Mouse (Mus musculus) gastrocnemius, adult 2 months (tissue): Measurements from ENCODE around the gene Mogat1. TPM values are rescaled to one million over a fixed set of nuclear protein-coding genes. Genes with fewer than 3 reads are reported as not detected.
"Not testable (repeated sequence)": the region's sequence is repeated elsewhere in the genome, so short reads cannot be mapped to it uniquely, and the experiment has no call there.

ENCODE experiments used
- DNase-seq: peaks from one replicate; pipeline ENCODE4 v3.0.0; 2022
- H3K27ac ChIP-seq: fragments of 200-600 bp; 2 replicates; pipeline ENCODE4 v1.8.1; 2022; ENCODE audit warnings: mild to moderate bottlenecking
- H3K4me3 ChIP-seq: fragments of 200-600 bp; 2 replicates; pipeline ENCODE4 v1.8.1; 2022; ENCODE audit warnings: mild to moderate bottlenecking, moderate library complexity
- CTCF ChIP-seq: fragments of 200-600 bp; IDR thresholded peaks from 2 replicates; pipeline ENCODE4 v1.8.1; 2022; ENCODE audit warnings: antibody characterized with exemption, mild to moderate bottlenecking, moderate library complexity
- intact Hi-C: fragments of 180-260 bp; cut with DNase I; formaldehyde crosslinking; loops from one replicate; pipeline ENCODE4 v1.15.1; 2025
- long read RNA-seq, 2 experiments: library from polyadenylated mRNA; stranded (forward); transcript quantifications; one replicate each; pipeline ENCODE4 v2.0.0; 2021
- total RNA-seq, 2 experiments: library from RNA; stranded (reverse); gene quantifications; 2 replicates each; pipeline ENCODE4 v1.2.3; 2021

The Mogat1 gene
- total RNA-seq, result not detected
- long read RNA-seq, experiment 1, result 0 reads
- long read RNA-seq, experiment 2, result 0 reads

DNA sequence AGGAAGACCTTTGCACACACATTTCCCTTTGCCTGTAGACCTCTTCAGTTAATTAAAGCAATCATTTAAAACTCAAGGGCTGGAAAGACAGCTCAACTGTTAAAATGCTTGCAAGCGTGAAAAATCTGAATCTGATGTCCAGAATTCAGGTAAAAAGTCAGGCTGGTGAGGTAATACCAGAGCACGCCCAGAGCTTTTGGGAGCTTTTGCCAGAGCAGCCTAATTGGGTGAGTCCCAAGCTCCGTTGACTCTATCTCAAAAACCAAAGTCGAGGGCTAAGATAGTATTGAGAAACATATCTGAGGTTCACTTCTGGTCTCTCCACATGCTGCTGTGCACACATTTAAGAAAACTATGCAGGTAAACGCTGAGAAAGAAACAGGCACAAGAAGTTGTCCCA lies at the start of gene Mogat1:
TSS of gene Mogat1 (plus strand) at position 130 of the 400 bp plus-strand sequence.
- DNase-seq, result no peak
- no peak within 1 kb of the TSS for H3K27ac ChIP-seq
- no peak within 1 kb of the TSS for H3K4me3 ChIP-seq
- no peak for TF ChIP-seq CTCF
- intact Hi-C loops, result no loop called here

DNA sequence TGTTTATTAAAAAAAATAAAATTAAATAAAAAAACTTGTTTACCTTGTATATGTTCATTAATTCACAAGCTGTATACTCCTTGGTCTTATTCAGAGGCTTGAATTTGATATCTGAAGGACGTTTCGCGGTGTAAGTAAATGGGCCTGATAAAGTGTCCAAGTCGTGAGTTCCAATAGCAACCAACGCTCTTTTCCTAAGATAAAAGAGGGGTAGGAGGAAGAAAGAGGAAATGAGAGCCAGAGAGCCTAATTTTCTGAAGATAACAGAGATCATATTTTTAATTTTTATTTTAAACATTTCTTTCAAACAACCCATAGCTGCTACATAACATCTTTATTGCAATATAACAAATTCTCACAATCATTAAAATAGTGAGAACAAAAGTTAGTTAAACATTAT lies 38.4 kb upstream of the Mogat1 start:
- intact Hi-C loops, result no loop called here

DNA sequence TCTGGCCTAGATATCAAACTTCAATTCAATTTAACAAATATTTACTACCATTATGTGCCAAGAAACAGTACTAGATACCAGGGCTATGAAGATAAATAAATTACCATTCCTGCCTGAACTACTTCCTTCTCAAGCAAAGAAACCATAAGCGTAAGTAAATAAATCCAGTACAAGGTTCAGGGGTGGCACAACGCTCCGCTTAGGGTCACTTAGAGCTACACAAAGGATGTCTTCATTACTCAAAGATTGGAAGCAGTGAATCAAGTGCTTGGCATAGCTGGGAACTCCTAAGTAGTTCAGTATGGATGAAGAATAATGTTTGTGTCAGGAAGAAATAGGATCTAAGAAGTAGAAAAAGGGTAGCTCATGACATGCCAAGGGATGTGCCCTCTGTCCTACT lies 27.4 kb upstream of the Mogat1 start:
- DNase-seq, result no peak
- H3K4me3 ChIP-seq, result no peak overlapping the region
- intact Hi-C loops, result no loop called here
- TF ChIP-seq CTCF, result no peak
- H3K27ac ChIP-seq, result no peak overlapping the region

More for the DNA sequence above, 38.4 kb upstream of the Mogat1 start:
- no peak for DNase-seq
- Histone ChIP-seq H3K4me3 (no peak overlapping the region), H3K27ac (no peak overlapping the region)
- no peak for TF ChIP-seq CTCF

DNA sequence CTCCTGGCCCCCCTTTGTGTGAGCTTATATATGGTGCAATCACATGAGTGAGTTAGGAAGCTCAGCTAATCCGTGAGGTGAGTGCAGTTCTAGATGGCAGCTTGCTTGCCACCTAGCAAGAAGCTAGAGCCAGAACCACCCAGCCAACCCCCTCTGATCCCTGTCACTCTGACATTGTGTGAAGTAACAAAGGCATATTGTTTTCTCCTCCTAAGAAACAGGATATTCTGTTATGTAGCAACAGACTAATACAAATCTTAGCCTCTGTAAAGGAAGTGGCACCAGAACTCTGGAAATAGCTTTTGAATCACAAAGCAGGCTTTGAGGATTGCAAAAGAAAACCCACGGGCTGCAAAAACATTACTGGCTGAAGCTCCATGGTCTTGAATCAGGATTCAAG lies 26.4 kb upstream of the Mogat1 start:
- no peak for TF ChIP-seq CTCF
- no peak for DNase-seq
- Histone ChIP-seq H3K4me3 (no peak overlapping the region), H3K27ac (no peak overlapping the region)
- intact Hi-C loops, result no loop called here

DNA sequence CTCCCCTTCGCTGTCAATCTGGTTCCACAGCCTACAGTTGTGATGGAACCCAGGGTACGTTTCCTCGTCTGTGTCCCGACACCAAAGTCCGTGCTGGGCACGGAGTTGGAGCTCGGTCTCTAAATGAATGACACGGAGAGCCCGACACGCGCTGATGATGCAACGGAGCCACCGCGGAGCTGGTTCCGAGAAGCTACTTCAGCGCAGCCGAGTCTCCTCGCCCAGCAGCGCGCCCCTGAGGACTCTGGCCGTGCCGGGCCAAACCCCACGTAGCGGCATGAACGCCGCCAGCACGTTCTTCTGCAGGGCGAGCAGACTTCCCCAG lies 22.4 kb upstream of the Mogat1 start:
- H3K27ac ChIP-seq, result peak overlapping the region; percentile 94
- DNase-seq, result no peak
- TF ChIP-seq CTCF, result no peak
- intact Hi-C loops, result no loop called here
- H3K4me3 ChIP-seq, result peak overlapping the region; percentile 99

DNA sequence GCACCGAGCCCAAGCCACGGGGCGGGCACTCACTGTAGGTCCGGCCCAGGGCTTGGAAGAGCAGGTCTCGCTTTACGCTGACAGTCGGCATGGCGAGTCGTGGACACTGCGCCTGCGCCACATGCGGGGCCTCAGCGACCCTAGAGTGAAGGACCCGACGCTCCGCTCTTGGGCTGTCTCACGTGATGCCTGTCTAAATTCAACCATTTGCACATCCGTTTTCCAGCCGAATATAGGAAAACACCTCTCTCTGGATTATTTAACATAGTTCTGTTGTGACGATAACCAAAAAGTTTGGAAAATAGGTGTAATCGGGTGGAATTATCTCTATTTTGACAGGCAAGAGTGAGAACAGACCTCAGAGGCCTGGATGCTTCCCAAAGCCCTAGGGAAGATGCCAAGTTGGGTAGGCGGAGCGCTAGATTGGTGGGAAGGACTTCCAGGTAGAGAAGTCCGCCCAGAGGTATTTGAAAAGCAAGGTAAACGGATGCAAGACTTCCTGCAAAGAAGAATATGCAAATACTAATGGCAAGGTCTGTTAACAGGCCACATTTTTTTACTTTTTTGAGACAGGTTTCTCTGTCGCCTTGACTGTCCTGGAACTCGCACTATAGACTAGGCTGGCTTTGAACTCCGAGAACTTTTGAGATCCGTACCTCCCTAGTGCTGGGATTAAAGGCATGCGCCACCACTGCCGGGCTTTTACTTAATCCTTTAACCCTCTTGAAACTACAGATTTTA lies 21.9 kb upstream of the Mogat1 start, which contains the start of gene Farsb:
TSS of gene Farsb (minus strand) at position 146 of the 741 bp plus-strand sequence.
- Histone ChIP-seq H3K27ac (peak within 1 kb of the TSS; percentile 94), H3K4me3 (peak within 1 kb of the TSS; percentile 99)
- DNase-seq, result peak; percentile 96
- no peak for TF ChIP-seq CTCF
- intact Hi-C loops, result no loop called here

DNA sequence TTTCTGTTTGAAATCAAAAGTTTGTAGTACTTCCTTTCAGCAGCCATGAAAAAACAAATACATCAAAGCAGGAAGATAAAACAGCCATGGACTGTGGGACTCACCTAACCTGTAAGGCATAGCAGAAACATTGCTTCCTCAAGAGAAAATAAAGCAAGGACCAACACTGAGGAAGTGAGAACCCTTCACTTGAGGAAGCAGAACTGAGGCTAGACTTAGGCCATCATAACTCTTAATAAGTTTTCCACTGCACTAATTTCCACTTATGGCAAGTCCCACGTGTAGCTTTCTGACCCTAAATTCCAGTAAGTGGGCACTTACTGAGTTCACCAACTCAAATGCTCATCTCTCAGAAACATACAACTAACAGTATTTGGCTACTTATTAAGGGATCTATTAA lies 20.6 kb upstream of the Mogat1 start:
- no peak for DNase-seq
- intact Hi-C loops, result no loop called here
- no peak overlapping the region for H3K4me3 ChIP-seq
- no peak for TF ChIP-seq CTCF
- H3K27ac ChIP-seq, result no peak overlapping the region

DNA sequence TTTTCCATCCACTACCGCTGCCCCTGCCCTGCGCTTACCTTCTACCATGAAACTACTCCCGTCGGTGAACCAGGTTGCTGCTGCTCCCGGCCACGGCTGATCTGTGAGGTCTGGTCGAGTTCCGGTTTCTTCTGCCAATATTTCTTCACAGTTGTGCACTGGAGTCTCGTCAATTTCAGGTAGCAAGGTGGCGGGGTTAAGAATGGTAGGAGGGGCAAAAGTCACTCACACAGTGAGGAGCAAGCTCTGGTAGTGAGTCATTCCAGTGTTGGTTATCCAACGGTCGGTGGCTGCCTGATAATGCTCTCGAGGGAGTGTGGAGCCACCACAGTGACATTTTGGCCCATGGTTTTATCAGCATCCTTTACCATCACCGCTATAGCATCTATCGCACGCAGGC lies 9.8 kb upstream of the Mogat1 start:
- no peak overlapping the region for H3K27ac ChIP-seq
- intact Hi-C loops, result no loop called here
- TF ChIP-seq CTCF, result no peak
- no peak for DNase-seq
- no peak overlapping the region for H3K4me3 ChIP-seq

DNA sequence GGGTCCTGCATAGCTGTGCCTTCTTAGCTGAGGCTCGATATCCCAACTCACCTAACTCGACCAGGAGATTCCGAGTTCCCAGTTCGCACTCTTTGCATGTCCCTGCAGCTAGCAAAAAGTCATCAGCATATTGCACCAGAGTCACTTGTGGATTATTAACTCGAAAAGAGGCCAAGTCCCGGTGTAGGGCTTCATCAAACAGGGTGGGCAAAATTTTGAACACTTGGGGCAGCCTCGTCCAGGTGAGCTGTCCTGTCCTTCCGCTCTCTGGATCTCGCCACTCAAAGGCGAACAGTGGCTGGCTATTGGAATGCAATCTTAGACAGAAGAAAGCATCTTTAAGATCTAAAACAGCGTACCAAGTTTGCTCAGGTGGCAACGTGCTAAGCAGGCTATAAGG lies 8.9 kb upstream of the Mogat1 start:
- H3K4me3 ChIP-seq, H3K27ac ChIP-seq, intact Hi-C loops, DNase-seq: not testable (repeated sequence)

DNA sequence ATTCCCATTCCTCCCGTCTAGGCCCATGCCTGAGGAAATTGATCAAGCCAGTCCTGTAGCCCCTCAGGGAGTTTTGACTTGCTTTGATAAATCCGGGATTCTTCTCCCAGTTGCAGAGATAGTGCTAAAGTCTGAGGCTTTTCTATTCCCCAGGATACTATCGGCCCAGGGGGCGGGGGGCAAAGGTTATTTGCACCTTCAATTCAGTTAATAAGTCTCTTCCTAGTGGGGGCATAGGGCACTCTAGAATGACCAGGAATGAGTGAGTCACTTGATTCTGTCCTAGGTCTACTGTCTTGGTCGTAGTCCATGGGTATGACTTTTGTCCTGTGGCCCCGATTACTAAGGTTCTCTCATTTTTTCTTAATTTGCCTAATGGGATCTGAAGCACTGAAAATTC lies 8.3 kb upstream of the Mogat1 start:
- no peak for DNase-seq
- no peak for TF ChIP-seq CTCF
- no peak overlapping the region for H3K4me3 ChIP-seq
- H3K27ac ChIP-seq, result no peak overlapping the region
- intact Hi-C loops, result no loop called here

DNA sequence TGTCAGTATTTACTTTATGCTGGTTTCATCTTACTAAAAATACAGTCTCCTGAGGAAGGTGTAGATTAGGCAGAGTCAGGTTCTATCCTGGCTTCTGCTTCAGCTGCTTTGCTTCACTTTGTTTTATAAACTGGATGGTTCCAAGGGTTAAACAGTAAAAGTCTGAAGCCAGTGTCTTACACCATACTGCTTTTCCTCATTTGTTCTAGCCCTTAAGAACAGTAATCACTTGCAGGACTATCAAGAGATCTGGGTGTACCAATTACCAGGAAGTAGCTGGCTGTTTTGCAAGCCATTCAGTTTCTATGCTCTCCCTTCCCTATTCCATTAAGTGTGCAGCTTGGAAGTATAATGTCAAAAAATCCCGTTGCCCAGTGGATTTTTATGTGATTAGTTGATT lies 3.7 kb upstream of the Mogat1 start:
- H3K27ac ChIP-seq, result no peak overlapping the region
- no peak for DNase-seq
- no peak overlapping the region for H3K4me3 ChIP-seq
- no peak for TF ChIP-seq CTCF
- intact Hi-C loops, result no loop called here

DNA sequence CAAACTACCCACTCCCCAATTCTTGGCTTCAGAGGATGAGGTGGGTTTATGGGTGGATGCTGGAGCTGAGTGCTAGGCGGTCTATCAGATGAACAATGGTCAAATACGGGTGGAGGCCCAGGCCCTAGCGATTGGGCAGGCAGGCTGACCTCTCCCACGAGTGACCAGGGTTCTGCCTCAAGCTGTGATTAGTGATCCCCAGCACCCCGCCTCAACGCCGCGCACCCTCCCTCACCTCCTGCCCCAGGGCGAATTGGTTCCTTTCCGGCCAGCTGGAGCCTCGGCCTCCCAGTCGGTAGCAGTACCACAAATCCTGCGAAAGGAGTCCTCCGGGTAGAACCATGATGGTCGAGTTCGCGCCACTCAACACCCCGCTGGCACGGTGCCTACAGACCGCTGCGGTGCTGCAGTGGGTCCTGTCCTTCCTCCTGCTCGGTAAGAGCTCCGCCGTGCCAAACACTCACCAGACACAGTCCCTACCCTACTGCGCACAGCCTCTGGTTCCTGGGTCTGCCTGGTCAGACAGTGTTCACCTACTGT lies 900 bp downstream of the Mogat1 start, which contains the start of gene BC035947:
TSS of gene BC035947 (minus strand) at position 538 of the 540 bp plus-strand sequence.
- DNase-seq, result peak; percentile 30
- Histone ChIP-seq H3K4me3 (no peak within 1 kb of the TSS), H3K27ac (no peak within 1 kb of the TSS)
- intact Hi-C loops, result no loop called here
- TF ChIP-seq CTCF, result no peak

DNA sequence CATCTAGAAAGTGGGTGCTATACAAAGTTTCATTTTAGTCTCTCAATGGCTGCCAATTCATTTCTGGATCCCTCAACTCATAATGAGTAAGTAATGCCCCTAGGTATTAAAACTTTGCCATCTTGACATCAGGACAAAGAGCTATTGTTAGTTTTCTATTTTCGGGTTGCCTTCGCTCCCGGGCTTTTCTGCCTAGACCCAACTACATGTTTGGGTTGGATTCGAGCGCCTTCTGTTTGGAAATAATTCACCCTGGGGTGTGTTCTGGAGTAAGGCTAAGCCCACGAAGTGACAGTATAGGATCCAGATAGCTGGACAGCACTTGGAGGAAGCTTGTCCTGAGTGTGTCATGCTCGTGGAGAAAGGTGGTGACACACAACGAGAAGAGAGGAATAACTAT lies 2.0 kb downstream of the Mogat1 start:
- Histone ChIP-seq H3K27ac (no peak overlapping the region), H3K4me3 (no peak overlapping the region)
- TF ChIP-seq CTCF, result no peak
- intact Hi-C loops, result no loop called here
- no peak for DNase-seq

DNA sequence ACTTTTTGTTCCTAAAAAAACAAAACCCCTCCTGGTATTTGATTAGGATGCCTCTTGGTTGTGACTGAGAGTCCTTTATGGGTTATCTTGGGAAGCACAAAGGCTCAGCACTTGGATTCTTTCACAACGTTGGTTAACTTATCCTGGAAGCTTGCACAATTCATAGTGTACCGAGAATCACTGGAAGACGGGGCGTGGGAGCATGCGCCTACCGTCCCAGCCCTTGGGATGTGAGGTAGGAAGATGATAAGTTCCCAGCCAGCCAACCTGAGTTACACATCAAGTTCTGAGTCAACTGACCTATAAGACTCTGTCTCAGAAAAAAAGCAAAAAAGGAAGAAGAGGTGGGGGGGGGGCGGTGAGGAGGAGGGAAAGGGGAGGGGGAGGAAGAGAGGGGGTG lies 8.1 kb downstream of the Mogat1 start:
- no peak for TF ChIP-seq CTCF
- no peak overlapping the region for H3K27ac ChIP-seq
- no peak overlapping the region for H3K4me3 ChIP-seq
- intact Hi-C loops, result no loop called here
- no peak for DNase-seq
